Comparison of ENCODE assay signal across 8 mouse cellular contexts in genomic region chr6:82917778-82918129, GRCm38 (mm10). TPM values are rescaled to one million over a fixed set of nuclear protein-coding genes. Genes with fewer than 3 reads are reported as not detected.
A peak's percentile ranks its signal among the peaks of the same experiment; 100 is the strongest.
DNase-seq lines count a peak whose midpoint lies in the region; ATAC-seq and TF ChIP-seq lines count a peak whose summit lies in the region.

No protein-coding gene starts in this region.

- no peak overlapping the region for H3K4me3 ChIP-seq in liver, embryonic 11.5 days (ENCODE audit: low read depth, low read length)
- no peak overlapping the region for H3K4me3 ChIP-seq in bone marrow, adult 2 months (replicated peaks; ENCODE audit: control insufficient read depth, low read depth, low read length)

- WGBS in liver, embryonic 11.5 days = 16% methylated on average over 8 of the region's 8 CpGs
- 18% methylated on average over 8 of the region's 8 CpGs for WGBS in bone marrow, adult 2 months

- H3K27ac ChIP-seq in liver, embryonic 11.5 days (ENCODE audit: low read depth, low read length) = no peak overlapping the region
- H3K27ac ChIP-seq in bone marrow, adult 2 months (ENCODE audit: control insufficient read depth, insufficient read depth, low read depth, low read length, poor library complexity) = no peak overlapping the region

- no peak; the same call in 1 of the 2 replicates for ATAC-seq in liver, embryonic 11.5 days (replicated peaks; ENCODE audit: low FRiP score)

- H3K36me3 ChIP-seq in liver, embryonic 11.5 days (ENCODE audit: control insufficient read depth, insufficient read depth, low read length) = no peaks in the 10 kb centered on the region

- TF ChIP-seq POLR2A in bone marrow, adult 2 months (IDR thresholded peaks at IDR 0.05; ENCODE audit: borderline replicate concordance, control insufficient read depth, low read depth, low read length) = no peak

- no peaks in the 10 kb centered on the region for H3K27me3 ChIP-seq in liver, embryonic 11.5 days (replicated peaks; ENCODE audit: control insufficient read depth, insufficient read depth, low read length)

- H3K4me2 ChIP-seq in liver, embryonic 11.5 days = no peak overlapping the region

- DNase-seq in liver = peak; percentile 55
- no peak for DNase-seq in liver, embryonic 11.5 days (ENCODE audit: low spot score)
- DNase-seq in gastrocnemius, postnatal 25 days = peak; percentile 18
- DNase-seq in kidney, postnatal 36 days = peak; percentile 11 to 73
- peak; percentile 69 for DNase-seq in lung, postnatal 36 days
- DNase-seq in right cerebral cortex, postnatal 14 days = peak; percentile 69
- no peak for DNase-seq in cerebellum, adult 8-10 months

- TF ChIP-seq CTCF in bone marrow, adult 2 months (IDR thresholded peaks at IDR 0.05; ENCODE audit: control insufficient read depth, insufficient read depth, low read length) = peak; percentile 72

- H3K9ac ChIP-seq in liver, embryonic 11.5 days (ENCODE audit: low read depth, low read length) = no peak overlapping the region

- no peaks in the 10 kb centered on the region for H3K4me1 ChIP-seq in liver, embryonic 11.5 days (replicated peaks; ENCODE audit: control insufficient read depth, insufficient read depth, low read length)
- peaks cover 4% of the 10 kb centered on the region for H3K4me1 ChIP-seq in bone marrow, adult 2 months (ENCODE audit: control insufficient read depth, insufficient read depth, low read length)

- no peaks in the 10 kb centered on the region for H3K9me3 ChIP-seq in liver, embryonic 11.5 days (ENCODE audit: control insufficient read depth, low read length)

RNA-seq across cellular contexts. Expression of gene Sema4f, which starts 21.8 kb away (rescaled TPM):
- 0.14 and 0.34 TPM in 2 replicates for polyA plus RNA-seq in liver, embryonic 11.5 days (2014; fragmentation: Nextera tagmentation; extraction: Ambion mirVana)
- 0.65 and 3.2 TPM in 2 replicates for polyA plus RNA-seq in bone marrow, adult 2 months (2011; ENCODE audit: insufficient read depth, insufficient read length, low replicate concordance, missing spikeins)
- total RNA-seq in gastrocnemius, postnatal 25 days (2021) = under 1 TPM; 0.13 to 0.51 TPM

RNA-seq across cellular contexts. Expression of gene M1ap, which starts 28.9 kb away (rescaled TPM):
- 6.8 and 8.2 TPM in 2 replicates for polyA plus RNA-seq in liver, embryonic 11.5 days (2014; fragmentation: Nextera tagmentation; extraction: Ambion mirVana)
- polyA plus RNA-seq in bone marrow, adult 2 months (2011; ENCODE audit: insufficient read depth, insufficient read length, low replicate concordance, missing spikeins) = 3.6 and 10.3 TPM in 2 replicates
- not detected for total RNA-seq in gastrocnemius, postnatal 25 days (2021)

Comparison
In these comparisons a context has a peak if more than half of its experiments do, and no peak if none do; other contexts are left out.
1. DNase-seq: peak in liver (single experiment), gastrocnemius, postnatal 25 days (single experiment), kidney, postnatal 36 days (2 of 2), lung, postnatal 36 days (single experiment) and right cerebral cortex, postnatal 14 days (single experiment); none in liver, embryonic 11.5 days (single experiment) and cerebellum, adult 8-10 months (single experiment).